Mouse (Mus musculus) embryonic fibroblast, embryonic 13.5 days (primary cell): ENCODE data around the gene I830077J02Rik. TPM values are rescaled to one million over a fixed set of nuclear protein-coding genes. Genes with fewer than 3 reads are reported as not detected.

Experiments
- H3K27ac ChIP-seq: 2 replicates; pipeline ENCODE4 v1.5.1; 2012; ENCODE audit warnings: low read length, control low read depth, inconsistent platforms; ENCODE audit not compliant: insufficient read depth
- H3K4me1 ChIP-seq: 2 replicates; pipeline ENCODE4 v1.6.1; 2011; ENCODE audit warnings: low read length; ENCODE audit not compliant: control insufficient read depth, insufficient read depth
- H3K4me3 ChIP-seq: 2 replicates; pipeline ENCODE4 v1.5.1; 2011; ENCODE audit warnings: mild to moderate bottlenecking, control low read depth, low read length; ENCODE audit not compliant: insufficient read depth
- CTCF ChIP-seq: IDR thresholded peaks from 2 replicates; pipeline ENCODE4 v1.5.1; 2011; ENCODE audit warnings: mild to moderate bottlenecking, control low read depth, low read length, moderate library complexity, borderline replicate concordance; ENCODE audit not compliant: insufficient read depth
- POLR2A ChIP-seq: IDR thresholded peaks from 2 replicates; pipeline ENCODE4 v1.6.1; 2011; ENCODE audit warnings: low read depth, mild to moderate bottlenecking, control low read depth, low read length, moderate library complexity
- polyA plus RNA-seq: library from polyadenylated mRNA; stranded (reverse); fragments of >200 nt; gene quantifications from 2 replicates; pipeline ENCODE4 v1.2.4, GENCODE M21; 2011; ENCODE audit warnings: low read depth; ENCODE audit not compliant: missing spikeins, insufficient read length

The I830077J02Rik gene
- polyA plus RNA-seq, 1 experiment = not detected

DNA sequence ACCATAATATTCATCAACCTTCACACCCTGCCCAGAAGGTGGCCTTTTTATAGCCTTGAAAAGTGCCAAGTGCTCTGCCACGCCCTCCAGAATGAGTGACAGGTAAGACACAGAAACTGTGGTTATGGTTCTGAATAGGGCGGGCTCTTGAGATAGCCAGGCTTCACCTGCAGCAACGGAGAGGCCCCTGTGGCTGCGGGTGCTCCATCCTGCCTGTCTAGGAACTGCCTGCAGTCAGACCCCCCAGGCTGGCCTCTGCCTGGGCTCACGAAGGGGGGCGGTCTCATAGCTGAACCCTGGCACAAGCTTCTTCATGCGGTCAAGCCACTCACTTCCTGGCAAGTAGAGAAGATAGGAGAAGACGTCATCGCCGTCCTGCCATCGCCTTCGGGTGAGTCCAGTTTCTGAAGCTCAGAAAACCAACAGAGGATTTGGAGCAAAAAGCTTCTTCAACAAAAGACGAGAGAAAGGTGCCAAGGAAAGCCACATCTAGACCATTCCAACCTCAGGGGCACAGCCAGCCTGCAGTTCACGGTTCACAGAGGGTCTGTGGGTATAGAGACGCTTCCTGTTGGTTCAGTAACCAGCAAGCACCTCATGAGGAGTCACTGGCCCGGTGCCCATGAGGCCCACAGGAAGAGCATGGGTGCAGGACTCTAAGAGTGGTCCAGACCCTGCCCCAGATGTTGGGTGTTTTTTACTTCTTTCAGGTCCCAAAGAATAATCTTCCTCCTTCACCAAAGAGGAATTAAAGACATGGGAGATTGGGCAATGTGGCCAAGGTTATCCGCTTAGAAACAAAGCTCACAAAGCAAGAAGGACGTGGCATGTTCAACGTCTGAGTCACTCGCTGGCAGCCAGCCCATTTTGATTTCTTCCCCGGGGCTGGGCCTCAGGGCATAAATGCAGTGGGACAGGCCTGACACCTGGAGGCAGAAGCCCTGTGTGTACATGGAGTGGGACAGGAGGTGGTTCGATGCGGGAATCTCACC lies 37.6 kb downstream of the I830077J02Rik start:
- Histone ChIP-seq H3K4me3 (no peak overlapping the region), H3K27ac (no peak overlapping the region), H3K4me1 (peaks cover 12% of the 10 kb centered on the region)
- TF ChIP-seq CTCF = peak; percentile 80; the same call in 1 of the 2 replicates
- no peak for TF ChIP-seq POLR2A

DNA sequence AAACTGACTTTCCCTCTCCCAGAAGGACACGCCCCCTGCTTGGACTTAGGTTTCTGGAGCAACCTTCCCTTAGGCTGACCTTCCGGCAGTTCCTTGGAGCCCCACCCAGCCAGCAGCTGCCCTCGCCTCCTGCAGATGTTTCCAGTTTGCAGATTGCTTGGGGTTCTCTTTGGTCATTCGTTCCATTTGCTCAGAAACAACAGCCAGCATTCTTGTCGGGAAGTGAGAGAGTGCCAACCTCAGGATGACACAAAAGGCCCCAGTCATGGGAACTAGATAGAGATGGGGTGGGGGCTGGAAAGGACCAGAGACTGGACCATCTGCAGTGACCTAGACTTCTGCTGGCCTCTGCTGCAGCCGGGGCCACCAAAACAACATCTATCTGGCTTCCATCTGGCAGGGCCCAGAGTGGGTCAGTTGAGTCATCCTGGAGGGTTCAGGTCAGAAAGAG lies 38.5 kb downstream of the I830077J02Rik start:
- H3K4me1 ChIP-seq = peaks cover 12% of the 10 kb centered on the region
- TF ChIP-seq CTCF = no peak
- no peak for TF ChIP-seq POLR2A
- H3K27ac ChIP-seq = no peak overlapping the region
- no peak overlapping the region for H3K4me3 ChIP-seq

DNA sequence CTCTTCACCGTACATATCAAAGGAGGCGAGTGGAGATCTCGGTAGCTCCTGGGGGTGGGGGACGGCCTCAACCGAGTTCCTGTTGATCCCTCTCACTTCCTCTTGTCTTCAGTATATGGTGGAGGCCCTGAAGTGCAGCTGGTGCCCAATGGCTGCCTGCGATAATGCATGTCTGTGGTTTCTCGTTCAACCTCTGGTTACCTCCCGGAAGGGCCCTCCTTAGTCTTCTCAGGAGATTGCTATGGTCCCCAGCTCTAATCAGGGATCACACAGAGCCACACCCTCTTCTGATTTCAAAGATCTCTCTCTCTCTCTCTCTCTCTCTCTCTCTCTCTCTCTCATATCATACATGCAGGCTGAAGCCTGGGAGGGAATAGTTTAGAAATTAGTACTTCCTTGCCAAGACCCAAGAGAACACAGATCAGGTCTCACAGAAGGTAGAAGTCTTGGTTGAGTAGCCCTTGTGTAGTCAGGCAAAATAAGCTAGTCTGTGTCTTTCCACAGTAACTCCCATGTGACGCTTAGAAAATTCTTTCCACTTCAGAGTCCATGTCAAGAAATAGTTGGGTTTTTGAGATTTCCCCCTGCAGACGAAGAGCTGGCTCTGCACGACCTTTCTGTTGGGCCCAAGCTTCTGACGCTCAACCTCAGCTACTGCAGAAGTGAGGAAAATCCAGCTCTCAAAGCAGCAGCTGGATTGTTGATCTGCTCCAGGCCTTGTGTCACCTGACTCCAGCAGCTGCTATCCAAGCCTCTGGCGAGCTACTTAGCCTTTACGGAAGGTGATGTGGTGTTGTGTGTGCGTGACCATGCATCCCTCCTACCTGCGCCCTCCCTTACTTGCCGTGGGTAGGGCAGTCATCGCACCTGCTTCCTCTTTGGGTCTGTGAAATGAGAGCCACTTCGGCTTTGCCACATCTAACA lies 39.6 kb downstream of the I830077J02Rik start:
- Histone ChIP-seq H3K4me1 (peaks cover 12% of the 10 kb centered on the region), H3K27ac (no peak overlapping the region), H3K4me3 (no peak overlapping the region)
- TF ChIP-seq CTCF (no peak), POLR2A (no peak)

DNA sequence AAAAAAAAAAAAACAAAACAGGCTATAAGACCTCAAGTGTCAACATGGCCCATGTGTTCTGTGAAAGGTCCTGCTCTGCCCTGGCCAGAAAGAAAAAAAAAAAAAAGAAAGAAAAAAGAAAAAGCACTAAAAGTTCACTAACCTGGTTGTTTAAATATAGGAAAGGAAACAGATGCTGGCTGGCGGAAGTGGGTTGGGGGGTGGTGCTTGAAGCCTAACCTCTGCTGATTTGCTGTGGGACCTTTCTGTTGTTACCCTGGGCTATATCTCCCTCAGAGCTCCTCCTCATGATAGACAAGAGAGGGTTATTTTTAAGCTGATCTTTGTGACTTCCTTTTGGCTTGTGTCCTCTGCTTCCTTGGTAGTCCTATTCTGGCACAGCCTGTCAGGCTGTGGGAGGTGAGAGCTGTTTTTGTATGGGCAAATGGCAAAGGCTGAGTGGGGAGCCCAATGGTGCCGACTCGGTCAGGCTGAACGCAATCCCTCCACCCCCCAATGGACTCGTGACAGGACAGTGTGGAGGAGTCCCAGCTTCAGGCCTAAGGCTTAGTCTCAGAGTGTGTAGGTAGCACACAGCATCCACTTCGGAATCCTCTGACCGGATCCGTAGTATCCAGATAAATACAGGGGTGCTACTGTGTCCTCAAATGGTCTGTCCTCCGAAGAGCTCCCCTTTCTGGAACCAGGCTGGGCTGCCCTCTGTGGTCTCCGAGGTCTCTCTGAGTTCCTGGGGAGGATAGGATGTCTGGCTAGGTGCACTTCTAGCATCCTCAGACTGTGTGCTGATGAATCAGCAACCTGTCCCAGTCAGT lies 40.5 kb downstream of the I830077J02Rik start:
- Histone ChIP-seq H3K4me3 (no peak overlapping the region), H3K27ac (no peak overlapping the region), H3K4me1 (peaks cover 12% of the 10 kb centered on the region)
- TF ChIP-seq POLR2A (no peak), CTCF (no peak)

DNA sequence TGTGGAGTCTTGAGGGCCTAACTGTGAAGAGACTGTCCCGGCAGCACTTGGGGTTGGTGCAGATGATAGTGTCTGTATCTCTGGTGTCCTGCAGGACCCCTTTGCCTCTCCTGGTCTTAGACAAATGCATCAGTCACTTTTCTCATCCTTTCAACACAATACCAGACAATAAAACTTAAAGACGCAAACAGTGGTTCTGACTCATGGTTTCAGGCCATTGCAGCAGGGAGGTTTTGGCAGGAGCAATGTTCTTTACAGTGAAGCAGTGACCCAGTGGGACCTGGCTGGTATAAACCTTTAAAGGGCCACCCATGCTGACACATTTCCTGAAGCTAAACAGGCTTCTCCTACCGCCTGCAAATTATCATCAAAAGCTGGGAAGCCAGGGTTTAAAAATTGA lies 41.3 kb downstream of the I830077J02Rik start:
- Histone ChIP-seq H3K4me1 (peaks cover 12% of the 10 kb centered on the region), H3K4me3 (no peak overlapping the region), H3K27ac (no peak overlapping the region)
- TF ChIP-seq CTCF (no peak), POLR2A (no peak)

DNA sequence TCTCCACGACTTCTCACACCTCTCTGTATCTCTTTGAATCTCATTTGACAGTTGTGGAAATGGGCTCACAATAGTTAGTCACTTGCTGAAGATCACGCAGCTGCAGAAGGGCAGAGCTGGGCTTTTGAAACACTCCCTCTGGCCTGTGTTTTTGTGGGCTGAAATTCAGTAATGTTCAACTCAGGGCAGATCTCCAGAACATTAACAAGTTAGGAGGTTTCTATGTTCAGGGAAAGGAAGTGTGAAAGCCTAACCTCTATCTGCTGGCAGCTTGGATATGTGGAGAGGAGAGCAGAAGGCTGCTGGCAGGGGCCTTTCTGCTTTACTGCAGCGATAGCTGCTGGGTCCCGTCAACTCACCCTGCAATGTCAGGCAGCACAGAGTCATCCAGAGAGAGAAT lies 42.2 kb downstream of the I830077J02Rik start:
- no peak overlapping the region for H3K27ac ChIP-seq
- TF ChIP-seq CTCF (no peak), POLR2A (no peak)

DNA sequence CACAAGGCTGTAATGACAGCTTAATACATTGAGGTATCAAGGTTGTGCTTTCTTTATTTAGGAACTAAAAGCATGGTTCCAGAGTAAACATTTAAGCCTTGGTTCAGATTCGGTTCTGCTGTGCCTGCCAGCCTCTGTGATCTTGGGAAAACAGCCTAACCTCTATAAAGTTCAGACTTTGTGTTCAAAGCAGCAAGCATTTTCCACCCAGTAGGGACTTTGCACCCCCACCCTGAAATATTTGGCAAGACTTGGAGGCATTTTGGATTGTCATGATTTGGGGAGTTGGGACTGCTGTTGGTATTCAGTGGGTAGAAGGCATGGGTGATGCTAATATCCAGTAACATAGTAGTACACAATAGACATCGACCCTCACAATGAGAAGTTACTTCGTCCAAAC lies 43.5 kb downstream of the I830077J02Rik start:
- Histone ChIP-seq H3K27ac (no peak overlapping the region), H3K4me1 (peaks cover 6% of the 10 kb centered on the region)
- TF ChIP-seq POLR2A = no peak

More for the DNA sequence above, 42.2 kb downstream of the I830077J02Rik start:
- Histone ChIP-seq H3K4me1 (peaks cover 12% of the 10 kb centered on the region), H3K4me3 (no peak overlapping the region)

DNA sequence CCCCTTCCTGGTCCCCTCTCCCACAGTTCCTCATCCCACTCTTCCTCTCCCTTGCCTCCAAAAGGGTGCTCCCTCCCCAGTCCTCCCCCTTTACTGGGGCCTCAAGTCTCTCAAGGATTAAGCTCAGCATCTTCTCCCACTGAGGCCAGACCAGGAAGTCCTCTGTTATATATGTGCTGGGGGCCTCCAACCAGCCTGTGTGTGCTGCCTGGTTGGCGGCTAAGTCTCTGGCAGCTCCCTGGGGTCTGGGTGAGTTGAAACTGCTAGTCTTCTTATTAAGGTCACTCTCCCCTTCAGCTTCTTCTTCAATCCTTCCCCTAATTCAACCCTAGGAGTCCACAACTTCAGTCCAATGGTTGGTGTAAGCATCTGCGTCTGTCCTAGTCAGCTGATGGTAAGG lies 49.4 kb downstream of the I830077J02Rik start:
- no peak overlapping the region for H3K27ac ChIP-seq
- TF ChIP-seq POLR2A = no peak
- no peak for TF ChIP-seq CTCF
- no peak overlapping the region for H3K4me3 ChIP-seq
- no peaks in the 10 kb centered on the region for H3K4me1 ChIP-seq

More for the DNA sequence above, 43.5 kb downstream of the I830077J02Rik start:
- no peak overlapping the region for H3K4me3 ChIP-seq

DNA sequence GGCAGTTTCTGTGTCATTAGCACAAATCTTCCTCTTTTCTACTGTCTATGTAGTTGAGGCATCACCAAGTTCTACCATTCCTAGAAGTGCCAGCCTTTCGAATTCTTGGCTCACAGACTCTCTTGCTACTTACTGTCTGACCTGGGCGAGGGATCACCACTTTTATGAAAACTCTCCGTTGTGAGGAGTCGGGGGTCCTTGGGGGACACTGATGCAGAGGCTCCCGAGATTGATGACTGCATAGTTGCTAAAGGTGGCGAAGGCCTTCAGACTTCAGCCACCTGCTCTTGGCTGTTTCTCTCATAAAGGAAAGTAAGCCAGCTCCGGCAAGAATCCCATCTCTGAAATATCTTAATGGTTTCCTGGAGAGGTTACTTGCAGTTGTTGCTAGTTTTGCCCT lies 50.4 kb downstream of the I830077J02Rik start:
- no peak overlapping the region for H3K27ac ChIP-seq
- H3K4me3 ChIP-seq = no peak overlapping the region
- TF ChIP-seq CTCF = no peak
- no peak for TF ChIP-seq POLR2A
- H3K4me1 ChIP-seq = no peaks in the 10 kb centered on the region
